Mouse (Mus musculus): ENCODE data around the gene Hist1h3d.
A peak's percentile ranks its signal among the peaks of the same experiment; 100 is the strongest.
"Not testable (repeated sequence)": the region's sequence is repeated elsewhere in the genome, so short reads cannot be mapped to it uniquely, and the experiment has no call there.

Gene Hist1h3d

DNA sequence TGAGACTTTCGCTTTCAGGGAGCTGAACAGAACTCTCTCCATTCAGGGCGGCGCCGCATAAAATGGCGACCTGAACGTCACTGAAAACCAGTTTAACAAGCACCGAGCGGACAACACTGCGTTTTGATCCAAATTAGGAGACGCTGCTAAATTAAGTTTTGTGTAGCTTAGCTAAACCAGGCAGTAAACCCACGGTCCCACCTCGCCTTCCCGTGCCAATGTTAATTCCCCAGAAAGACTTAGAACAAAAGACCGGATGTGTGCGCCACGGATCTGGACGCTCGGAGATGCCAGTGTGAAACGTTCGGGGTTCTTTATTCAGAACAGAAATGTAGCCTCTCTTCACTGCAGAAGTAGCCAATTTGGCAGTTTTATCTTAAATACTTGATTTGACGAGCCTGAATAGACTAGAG, 9.5 kb downstream of the Hist1h3d start:
- DNase-seq (ENCODE audit: low read depth, low spot score), result peak; percentile 40

DNA sequence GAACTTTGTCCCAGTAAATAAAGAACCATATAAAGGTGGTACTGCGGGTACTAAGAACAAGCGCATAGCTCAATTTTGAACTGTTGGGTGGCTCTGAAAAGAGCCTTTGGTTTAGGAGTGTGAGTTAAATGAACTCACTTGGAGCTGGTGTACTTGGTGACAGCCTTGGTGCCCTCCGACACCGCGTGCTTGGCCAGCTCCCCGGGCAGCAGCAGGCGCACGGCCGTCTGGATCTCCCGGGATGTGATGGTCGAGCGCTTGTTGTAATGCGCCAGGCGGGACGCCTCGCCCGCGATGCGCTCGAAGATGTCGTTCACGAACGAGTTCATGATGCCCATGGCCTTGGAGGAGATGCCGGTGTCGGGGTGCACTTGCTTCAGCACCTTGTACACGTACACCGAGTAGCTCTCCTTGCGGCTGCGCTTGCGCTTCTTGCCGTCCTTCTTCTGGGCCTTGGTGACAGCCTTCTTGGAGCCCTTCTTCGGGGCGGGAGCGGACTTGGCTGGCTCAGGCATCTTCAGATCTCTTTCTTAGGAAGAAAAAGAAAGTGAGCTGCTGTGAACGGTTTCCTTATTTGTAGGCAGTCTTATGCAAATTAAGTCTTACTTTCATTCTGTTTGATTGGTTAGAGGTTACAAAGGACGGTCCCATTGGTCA, 10.0 kb downstream of the Hist1h3d start:
- DNase-seq (ENCODE audit: low read depth, low spot score), result peak; percentile 83

DNA sequence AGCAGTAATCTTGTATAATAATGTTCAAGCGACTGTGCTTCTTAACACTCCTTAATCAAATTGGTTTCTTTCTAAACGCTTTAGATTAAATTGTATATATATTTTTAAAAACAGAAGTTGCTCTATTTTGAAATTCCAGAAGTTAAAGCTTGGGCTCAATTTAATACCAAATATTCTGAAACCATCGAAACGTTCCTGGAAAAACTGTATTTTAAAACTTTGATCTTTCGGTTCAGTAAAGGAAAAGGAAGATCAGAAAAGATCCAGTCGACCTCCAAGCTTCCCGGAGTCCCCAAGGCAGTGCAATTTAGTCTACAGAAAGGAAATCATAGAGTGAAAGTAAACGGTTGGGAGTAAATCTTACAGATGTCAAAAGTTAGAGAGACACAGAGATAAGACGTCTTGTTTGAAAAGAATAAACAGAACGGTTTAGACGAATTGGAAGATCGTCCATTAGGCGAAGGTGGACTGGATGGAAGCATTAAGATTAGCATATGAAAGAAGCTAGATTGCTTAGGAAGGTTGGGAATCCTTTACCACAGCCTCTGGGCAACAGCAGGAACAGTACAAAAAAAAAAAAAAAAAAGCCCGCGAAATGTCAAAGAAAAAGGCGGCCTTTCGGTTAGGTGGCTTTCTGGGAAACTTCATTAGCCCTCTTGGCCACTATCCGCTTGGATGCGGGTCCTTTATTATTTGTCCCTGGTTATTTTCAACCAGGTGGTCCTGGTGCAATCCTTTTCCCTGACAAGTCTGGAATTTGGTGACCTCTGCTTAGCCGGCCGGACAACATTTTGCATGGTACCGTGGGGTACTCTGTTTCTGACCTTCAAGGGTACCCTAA, 10.8 kb downstream of the Hist1h3d start:
- no peak for DNase-seq (ENCODE audit: low read depth, low spot score)

DNA sequence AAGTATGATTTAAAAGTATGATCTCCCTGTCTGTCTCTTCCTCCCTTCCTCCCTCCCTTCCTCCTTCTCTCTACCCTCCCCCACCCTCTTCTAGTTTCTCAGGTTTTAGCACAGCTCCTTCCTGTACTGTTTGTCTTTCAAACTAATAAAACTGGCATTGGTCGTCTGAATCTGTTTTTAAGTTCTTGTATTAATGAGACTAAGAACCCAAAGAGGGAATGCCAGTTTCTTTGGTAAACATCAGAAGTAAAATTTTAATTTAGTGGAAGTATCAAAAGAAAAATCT, 11.3 kb downstream of the Hist1h3d start:
- DNase-seq (ENCODE audit: low read depth, low spot score), result no peak

- no peak for DNase-seq (ENCODE audit: low read depth, low spot score)
Measured at GRCm38 (mm10) chr13:23591206-23591605, 15.6 kb downstream of the Hist1h3d start.

DNA sequence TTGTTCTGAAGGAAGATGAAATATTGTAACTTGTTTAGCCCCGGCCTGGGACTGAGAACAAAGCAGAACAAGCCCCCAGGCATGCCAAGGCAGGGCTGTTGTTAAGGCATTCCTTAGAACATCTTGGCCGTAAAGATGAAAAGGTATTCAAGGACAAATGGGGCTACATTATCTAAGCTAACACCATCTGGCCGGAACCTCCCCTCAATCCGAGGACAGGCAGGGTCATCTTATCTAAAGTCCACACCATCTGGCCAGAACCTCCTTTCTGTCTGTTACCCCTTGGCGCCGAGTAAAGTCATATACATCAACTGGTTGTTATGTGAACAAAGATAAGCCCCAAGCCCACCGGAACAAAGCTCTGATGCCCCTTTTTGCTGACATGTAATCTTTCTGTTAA, 16.3 kb downstream of the Hist1h3d start:
- not testable (repeated sequence) for DNase-seq (ENCODE audit: low read depth, low spot score)

DNA sequence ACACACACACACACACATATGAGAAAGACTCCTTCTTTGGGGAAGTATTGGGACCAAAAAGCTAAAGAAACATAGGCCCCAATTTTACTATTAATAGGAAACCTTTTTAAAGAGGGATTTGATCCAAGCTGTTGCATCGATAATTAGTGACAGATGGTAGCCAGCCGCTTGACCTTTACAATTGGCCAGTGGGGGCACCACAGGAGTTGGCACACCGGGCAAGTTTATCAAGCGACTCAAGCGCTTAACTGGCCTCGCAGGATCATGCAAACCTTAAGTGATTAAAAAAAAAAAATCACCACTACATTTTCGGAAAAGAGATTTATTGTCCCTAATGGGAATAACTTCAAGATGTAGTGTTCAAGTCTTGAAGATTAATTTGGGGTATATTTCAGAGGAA, 17.1 kb downstream of the Hist1h3d start:
- no peak for DNase-seq (ENCODE audit: low read depth, low spot score)

DNA sequence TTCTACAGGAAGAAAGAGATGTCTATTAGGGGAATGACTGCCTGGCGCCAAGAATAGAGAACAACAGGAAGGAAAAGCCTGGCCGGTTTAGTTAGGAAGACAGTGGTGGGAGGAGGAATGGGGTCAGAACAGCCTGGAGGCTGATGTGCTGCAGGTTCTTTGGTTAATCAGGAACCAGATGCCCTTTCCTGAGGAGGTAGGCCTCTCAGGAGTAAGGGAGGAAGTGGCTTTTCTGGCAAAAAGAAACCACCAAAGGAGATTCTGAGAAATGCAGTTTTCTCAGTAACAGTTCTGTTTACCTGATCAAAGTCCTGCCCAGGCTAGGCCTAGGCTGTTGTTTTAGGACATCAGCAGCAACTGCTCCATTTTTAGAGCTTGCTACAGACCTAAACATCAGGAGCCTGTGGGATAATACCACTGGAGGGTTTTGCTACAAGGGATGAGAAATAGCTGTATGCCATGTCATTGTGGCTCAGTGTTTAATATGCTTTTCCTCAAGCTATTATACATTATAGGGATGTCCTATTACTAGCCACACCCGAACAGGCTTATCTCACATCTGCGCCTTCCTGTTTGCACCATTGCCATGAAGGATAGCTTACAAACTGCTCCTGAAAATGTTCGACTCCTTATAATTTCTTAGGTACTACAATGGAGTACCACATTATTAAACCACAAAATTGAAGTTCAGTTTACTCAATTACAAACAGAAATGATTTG, 17.6 kb downstream of the Hist1h3d start:
- DNase-seq (ENCODE audit: low read depth, low spot score), result no peak

GRCm38 (mm10) chr13:23595185-23595584, 19.6 kb downstream of the Hist1h3d start:
- DNase-seq (ENCODE audit: low read depth, low spot score), result no peak

DNA sequence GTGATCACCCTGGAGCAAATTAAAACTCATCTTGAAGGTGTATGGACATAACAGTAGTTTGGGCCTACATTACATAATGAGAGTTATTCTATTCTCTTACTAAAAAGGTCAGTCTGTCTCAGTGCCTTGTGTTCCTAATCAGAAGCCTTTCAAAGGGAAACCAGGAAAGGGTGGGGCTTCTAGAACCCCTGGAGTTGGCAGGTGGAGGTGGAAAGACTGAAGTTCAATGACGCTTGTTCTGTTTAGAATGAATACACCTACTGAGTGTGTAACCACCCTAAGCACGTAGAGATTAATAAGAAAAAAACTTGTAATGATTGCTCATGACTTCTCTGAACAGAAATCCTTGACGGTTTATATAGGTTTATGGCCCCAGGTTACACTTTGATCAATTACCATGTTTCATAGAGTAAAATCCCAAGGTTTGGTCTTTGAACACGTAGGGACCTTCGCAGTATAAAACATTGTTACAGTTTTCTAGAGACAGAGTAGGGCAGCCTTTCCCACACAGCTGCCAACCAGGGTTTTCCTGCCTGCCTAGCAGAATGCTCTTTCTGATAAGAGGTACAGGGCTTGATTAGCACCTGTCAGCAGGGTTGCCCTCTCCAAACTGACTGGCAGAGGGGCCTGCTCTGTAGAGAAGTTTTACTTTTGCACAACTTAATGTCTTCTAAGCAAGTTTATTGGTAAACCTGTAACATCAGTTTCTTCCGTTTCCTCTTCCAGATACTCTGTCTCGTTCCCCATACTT, 20.2 kb downstream of the Hist1h3d start:
- DNase-seq (ENCODE audit: low read depth, low spot score), result no peak

DNA sequence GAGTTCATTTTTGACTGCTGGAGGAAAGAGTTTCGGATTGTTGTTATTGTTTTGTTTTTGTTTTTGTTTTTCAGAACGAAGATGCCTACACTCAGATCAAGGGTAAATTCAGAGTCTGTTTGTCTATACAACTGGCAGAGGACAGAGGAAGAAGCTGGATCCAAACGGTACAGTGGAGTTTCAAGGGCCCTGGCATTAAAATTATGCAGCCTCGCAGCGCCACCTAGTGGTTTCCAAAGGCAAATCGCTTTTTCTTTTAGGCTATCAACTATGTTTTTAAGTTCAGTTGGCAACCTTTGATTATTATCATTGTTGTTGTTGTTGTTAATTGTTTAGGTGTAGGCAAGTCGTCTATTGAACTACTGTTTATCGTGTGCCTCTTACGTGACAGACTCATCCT, 22.4 kb downstream of the Hist1h3d start:
- peak; percentile 54 for DNase-seq (ENCODE audit: low read depth, low spot score)

DNA sequence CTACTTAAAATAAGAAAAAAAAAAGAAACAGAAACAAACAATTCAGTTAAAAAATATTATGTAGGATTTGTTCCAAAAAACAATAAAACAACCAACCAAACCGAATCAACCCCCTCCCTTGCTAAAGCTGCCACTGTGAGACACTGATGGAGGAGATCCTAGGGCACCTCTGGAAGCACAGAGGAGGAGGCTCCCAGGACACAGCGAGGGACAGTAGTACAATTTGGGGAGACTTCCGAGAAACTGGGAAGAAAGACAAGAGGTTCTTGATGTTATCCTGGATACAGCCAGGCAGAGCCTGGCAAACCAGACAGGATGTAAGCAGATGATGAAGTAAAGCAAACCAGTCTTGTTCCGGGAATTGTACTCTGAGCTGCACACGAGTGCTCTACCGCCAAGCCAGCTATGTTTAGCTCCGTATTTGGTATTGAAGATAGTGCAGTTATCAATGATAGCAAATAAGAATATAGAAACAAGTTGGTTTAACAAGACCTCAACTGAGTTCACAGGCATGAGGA, 27.7 kb downstream of the Hist1h3d start:
- DNase-seq (ENCODE audit: low read depth, low spot score), result no peak

GRCm38 (mm10) chr13:23604452-23604851, 28.9 kb downstream of the Hist1h3d start:
- DNase-seq (ENCODE audit: low read depth, low spot score), result no peak

- no peak for DNase-seq (ENCODE audit: low read depth, low spot score)
Measured at GRCm38 (mm10) chr13:23605052-23605451, 29.5 kb downstream of the Hist1h3d start.

DNA sequence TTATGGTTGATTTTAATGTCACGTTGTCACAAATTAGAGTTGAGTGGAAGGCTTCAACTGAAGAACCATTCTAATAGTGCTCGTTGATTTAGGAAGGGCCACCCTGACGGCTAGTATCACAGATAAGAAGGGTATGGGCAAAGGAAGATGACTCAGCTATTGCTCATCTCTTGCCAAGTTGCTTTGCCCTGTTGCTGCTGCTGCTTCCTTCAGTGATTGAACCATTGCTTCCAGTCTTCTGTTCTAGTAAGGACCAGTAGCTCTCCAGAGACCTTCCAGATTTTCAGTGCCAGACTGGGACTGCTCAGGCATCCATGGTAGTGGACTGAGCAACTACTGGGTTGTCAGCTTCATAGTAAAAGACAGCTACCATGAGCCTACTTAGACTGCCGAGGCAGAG, 33.6 kb downstream of the Hist1h3d start:
- no peak for DNase-seq (ENCODE audit: low read depth, low spot score)

DNA sequence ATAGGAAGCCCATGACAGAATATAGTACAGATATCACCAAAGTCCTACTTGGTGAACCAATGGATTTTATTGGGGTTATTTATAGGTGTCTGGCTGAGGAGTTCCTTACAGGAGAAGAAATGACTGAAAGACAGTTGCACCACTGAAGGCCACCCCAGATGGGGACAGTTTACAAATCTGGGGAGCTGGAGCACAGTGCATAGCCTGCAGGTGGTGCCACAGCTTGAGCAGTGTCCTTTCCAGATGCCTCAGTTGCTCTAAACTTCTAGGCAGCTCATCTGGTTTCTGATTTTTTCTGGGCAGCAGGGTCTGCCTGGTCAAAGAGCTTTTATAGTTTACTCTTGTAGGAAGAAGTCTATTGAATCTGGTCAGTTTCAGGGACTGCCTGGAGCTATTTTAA, 34.3 kb downstream of the Hist1h3d start:
- DNase-seq (ENCODE audit: low read depth, low spot score), result no peak

- no peak for DNase-seq (ENCODE audit: low read depth, low spot score)
Measured at GRCm38 (mm10) chr13:23610393-23610792, 34.8 kb downstream of the Hist1h3d start.

- DNase-seq (ENCODE audit: low read depth, low spot score), result no peak
Measured at GRCm38 (mm10) chr13:23611638-23612037, 36.1 kb downstream of the Hist1h3d start.

DNA sequence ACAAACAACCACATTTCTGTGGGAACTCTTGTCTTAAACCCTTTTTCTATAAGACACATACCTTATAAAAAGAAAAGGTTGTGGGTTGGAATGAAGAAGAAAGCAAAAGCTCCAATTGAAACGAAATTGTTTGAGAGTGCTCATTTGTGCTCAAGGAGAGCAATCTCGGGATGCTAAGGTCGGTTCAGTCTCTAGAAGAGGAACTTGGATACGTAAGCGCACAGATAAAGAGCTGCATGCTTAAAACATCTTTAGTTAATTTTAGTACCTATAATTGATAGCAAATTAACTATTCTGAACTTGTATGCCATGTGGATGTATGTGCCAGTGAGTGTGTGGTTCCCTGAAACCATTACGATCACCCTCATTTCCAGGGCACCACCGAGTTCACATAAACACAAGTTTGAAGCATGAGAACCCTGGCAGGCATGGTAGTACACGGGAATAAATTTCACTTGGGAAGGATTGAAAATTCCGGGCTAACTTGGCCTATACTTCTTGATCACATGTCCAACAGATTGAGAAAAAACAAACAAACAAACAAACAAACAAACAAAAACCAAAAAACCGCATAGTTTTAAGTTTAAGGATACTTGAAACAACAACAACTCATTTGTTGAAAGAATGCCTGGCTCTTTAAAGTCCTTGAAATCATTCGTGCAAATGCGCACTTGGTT, 44.6 kb downstream of the Hist1h3d start:
- DNase-seq (ENCODE audit: low read depth, low spot score), result no peak

DNA sequence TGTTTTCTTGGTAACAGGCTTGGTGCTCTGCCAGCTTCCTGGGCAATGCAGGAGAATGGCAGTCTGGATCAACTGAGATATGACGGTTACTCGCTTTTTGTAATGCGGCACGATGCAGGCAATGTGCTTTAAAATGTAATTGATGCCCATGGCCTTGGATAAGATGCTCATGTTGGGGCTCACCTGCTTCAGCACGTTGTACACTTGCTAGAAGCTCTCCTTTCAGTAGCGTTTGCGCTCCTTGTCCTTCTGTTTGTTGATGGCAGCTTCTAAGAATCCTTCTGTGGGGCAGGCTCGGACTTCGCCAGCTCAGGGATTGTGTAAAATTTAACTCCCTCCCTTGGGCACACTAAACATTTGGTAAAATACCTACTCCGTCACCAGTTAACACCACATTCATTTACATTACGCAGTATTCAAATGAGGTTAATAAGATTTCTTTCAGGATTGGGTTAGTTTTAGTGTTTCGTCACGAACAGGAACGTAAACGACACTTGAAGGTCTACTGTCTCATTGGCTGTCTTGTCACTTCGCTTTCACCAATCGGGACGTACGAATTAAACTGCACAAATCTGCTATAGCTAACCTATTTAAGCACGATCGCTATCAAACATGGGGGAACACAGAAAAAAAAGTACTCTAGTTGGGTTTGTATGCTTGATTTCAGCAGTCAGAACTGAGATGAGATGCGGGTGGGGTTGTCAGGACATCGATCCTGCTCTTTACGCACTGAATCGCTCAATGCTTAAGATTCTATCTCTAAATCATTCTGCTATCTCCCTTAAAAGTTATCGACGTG, 45.4 kb downstream of the Hist1h3d start, which contains the start of gene Hist1h2be:
Gene Hist1h2be, minus strand, starts transcription at position 392 of the 799 bp plus-strand sequence.
- peak; percentile 76 for DNase-seq (ENCODE audit: low read depth, low spot score)
